Mouse (Mus musculus): ENCODE data around the gene AL732309.1.

GRCm38 (mm10) chr2:25213266-25213865, 33.3 kb downstream of the AL732309.1 start:
- TF ChIP-seq CTCF (conservative IDR thresholded peaks at IDR 0.05; ENCODE audit: low read length): no peak
- no peak for TF ChIP-seq NANOG (IDR thresholded peaks at IDR 0.05; ENCODE audit: borderline replicate concordance, low read length)
